Mouse (Mus musculus) effector memory CD4-positive, alpha-beta T cell, adult 7 months (primary cell): ENCODE data around the gene BC048403. TPM values are rescaled to one million over a fixed set of nuclear protein-coding genes. Genes with fewer than 3 reads are reported as not detected.

Source experiments
- polyA plus RNA-seq: library from polyadenylated mRNA; unstranded; fragments of 100-300 nt; shearing (Covaris generic); gene quantifications from one replicate; pipeline ENCODE4 v1.2.1, GENCODE M21; 2017

The BC048403 gene
- 5.4 TPM for polyA plus RNA-seq

GRCm38 (mm10) chr10:121739548-121740505, at the start of gene BC048403:
TSS of gene BC048403 (plus strand) at chr10:121739937.

Other genes starting within 250 kb of the BC048403 start
- 80.4 TPM for gene Tbk1, start 153.2 kb upstream of the BC048403 start, polyA plus RNA-seq
- gene Xpot, start 113.6 kb upstream of the BC048403 start, polyA plus RNA-seq, result 35.2 TPM
- 0.11 TPM for gene D930020B18Rik, start 98.3 kb upstream of the BC048403 start, polyA plus RNA-seq